Mouse (Mus musculus) heart, postnatal 0 days (tissue): Measurements from ENCODE around the gene Eif2d. TPM values are rescaled to one million over a fixed set of nuclear protein-coding genes. Genes with fewer than 3 reads are reported as not detected.

Experiments used
- ATAC-seq: fragments of 200-750 bp; cut with Nextera tagmentation; 2 replicates; pipeline ENCODE4 v1.8.0; 2017; ENCODE audit warnings: low read depth, moderate number of reproducible peaks, moderate library complexity; ENCODE audit not compliant: insufficient read depth
- DNase-seq: peaks from one replicate; pipeline ENCODE4 v3.0.0-alpha.2; 2016; ENCODE audit warnings: low spot score
- H3K27ac ChIP-seq: fragments of 300-500 bp; sonication (generic); 2 replicates; pipeline ENCODE4 v1.5.1; 2014; ENCODE audit warnings: low read depth, mild to moderate bottlenecking
- H3K27me3 ChIP-seq: fragments of 300-500 bp; sonication (generic); 2 replicates; pipeline ENCODE4 v1.6.1; 2014; ENCODE audit warnings: low read length, mixed read lengths; ENCODE audit not compliant: control insufficient read depth, insufficient read depth
- H3K36me3 ChIP-seq: fragments of 300-500 bp; sonication (generic); replicated peaks from 2 replicates; pipeline ENCODE4 v1.6.1; 2014; ENCODE audit warnings: low read length, mixed read lengths; ENCODE audit not compliant: control insufficient read depth, insufficient read depth
- H3K4me1 ChIP-seq: fragments of 300-500 bp; sonication (generic); 2 replicates; pipeline ENCODE4 v1.6.1; 2014; ENCODE audit warnings: antibody characterized with exemption; ENCODE audit not compliant: control insufficient read depth, insufficient read depth
- H3K4me2 ChIP-seq: fragments of 300-500 bp; sonication (generic); 2 replicates; pipeline ENCODE4 v1.6.1; 2014; ENCODE audit warnings: low read depth, mild to moderate bottlenecking, low read length, moderate library complexity
- H3K4me3 ChIP-seq: fragments of 300-500 bp; sonication (generic); 2 replicates; pipeline ENCODE4 v1.5.1; 2014; ENCODE audit warnings: low read depth, low read length
- H3K9ac ChIP-seq: fragments of 300-500 bp; sonication (generic); replicated peaks from 2 replicates; pipeline ENCODE4 v1.6.1; 2014; ENCODE audit warnings: low read depth, low read length, mixed read lengths
- H3K9me3 ChIP-seq: fragments of 300-500 bp; sonication (generic); replicated peaks from 2 replicates; pipeline ENCODE4 v1.6.1; 2016; ENCODE audit warnings: low read length; ENCODE audit not compliant: control insufficient read depth
- CTCF ChIP-seq: IDR thresholded peaks from 2 replicates; pipeline ENCODE4 v1.5.1; 2016; ENCODE audit warnings: antibody characterized with exemption, control low read depth, low read depth
- EP300 ChIP-seq: IDR thresholded peaks from 2 replicates; pipeline ENCODE4 v1.6.1; 2016; ENCODE audit warnings: antibody characterized with exemption, low read depth
- WGBS: fragments of 180-500 bp; shearing (Covaris S2); extraction: QIAGEN DNeasy Blood & Tissue Kit; methylation state at CpG from one replicate; pipeline ENCODE4 v1.1.7; 2014; 5-methylcytosine and 5-hydroxymethylcytosine counted together
- polyA plus RNA-seq: library from polyadenylated mRNA; unstranded; fragments of >200 nt; fragmentation: Nextera tagmentation; extraction: Ambion mirVana; gene quantifications from 2 replicates; pipeline ENCODE4 v1.2.1, GENCODE M21; 2015
- total RNA-seq: library from RNA; depleted of rRNA; stranded (reverse); fragments of >200 nt; gene quantifications from 2 replicates; pipeline ENCODE4 v1.2.3, GENCODE M21; 2014; ENCODE audit warnings: low replicate concordance

Eif2d gene
- total and polyA plus RNA-seq, 2 experiments from 2014 or later: 16.6 to 39.6 TPM

GRCm38 (mm10) chr1:131199118-131199821, 46.3 kb downstream of the Eif2d start:
- ATAC-seq (no peak), DNase-seq (no peak)
- Histone ChIP-seq H3K4me3 (peak overlapping the region; percentile 23; the same call in 1 of the 2 replicates), H3K4me2 (peak overlapping the region; percentile 26; the same call in 1 of the 2 replicates), H3K27me3 (no peaks in the 10 kb centered on the region), H3K36me3 (no peaks in the 10 kb centered on the region), H3K9me3 (no peaks in the 10 kb centered on the region), H3K27ac (no peak overlapping the region), H3K4me1 (no peaks in the 10 kb centered on the region), H3K9ac (no peak overlapping the region)
- no peak for TF ChIP-seq CTCF
- no peak for TF ChIP-seq EP300
- WGBS: 79% methylated on average over 18 of the region's 18 CpGs

DNA sequence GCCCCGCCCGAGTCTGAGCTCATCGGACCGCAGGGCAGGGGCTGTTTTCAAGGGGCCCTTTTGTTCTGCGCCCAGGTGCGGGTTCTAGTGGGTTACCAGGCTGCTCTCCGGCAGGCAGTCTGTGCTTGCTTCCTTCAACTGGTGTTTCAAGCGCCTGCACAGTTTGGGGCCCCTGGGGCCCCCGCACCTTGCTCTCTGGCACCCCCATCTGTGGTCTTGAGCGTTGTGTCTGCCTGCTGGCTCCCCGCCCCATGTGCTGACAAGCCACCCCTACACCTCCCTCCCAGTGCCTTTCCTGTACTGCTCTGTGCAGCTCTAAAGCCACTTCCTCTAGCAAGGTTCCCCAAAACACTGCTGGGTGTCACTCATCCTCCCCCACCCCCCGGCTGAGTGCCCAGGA, 47.0 kb downstream of the Eif2d start:
- Histone ChIP-seq H3K27ac (no peak overlapping the region), H3K36me3 (no peaks in the 10 kb centered on the region), H3K9me3 (no peaks in the 10 kb centered on the region), H3K4me3 (peak overlapping the region; percentile 23; the same call in 1 of the 2 replicates), H3K4me1 (no peaks in the 10 kb centered on the region), H3K4me2 (no peak overlapping the region; the same call in 1 of the 2 replicates), H3K9ac (no peak overlapping the region), H3K27me3 (no peaks in the 10 kb centered on the region)
- WGBS: 62% methylated on average over 12 of the region's 12 CpGs
- ATAC-seq: no peak
- TF ChIP-seq EP300: no peak
- TF ChIP-seq CTCF: no peak
- DNase-seq: no peak

- DNase-seq (no peak), ATAC-seq (no peak)
- H3K4me1 ChIP-seq: no peaks in the 10 kb centered on the region
- TF ChIP-seq EP300: no peak
- no peak for TF ChIP-seq CTCF
- no peak overlapping the region for H3K27ac ChIP-seq
- H3K9me3 ChIP-seq: no peaks in the 10 kb centered on the region
- H3K36me3 ChIP-seq: no peaks in the 10 kb centered on the region
- WGBS: 66% methylated on average over 10 of the region's 10 CpGs
- no peak overlapping the region for H3K4me3 ChIP-seq
- no peaks in the 10 kb centered on the region for H3K27me3 ChIP-seq
- no peak overlapping the region; the same call in 1 of the 2 replicates for H3K4me2 ChIP-seq
- H3K9ac ChIP-seq: no peak overlapping the region
Measured at GRCm38 (mm10) chr1:131200588-131200987, 47.6 kb downstream of the Eif2d start.

DNA sequence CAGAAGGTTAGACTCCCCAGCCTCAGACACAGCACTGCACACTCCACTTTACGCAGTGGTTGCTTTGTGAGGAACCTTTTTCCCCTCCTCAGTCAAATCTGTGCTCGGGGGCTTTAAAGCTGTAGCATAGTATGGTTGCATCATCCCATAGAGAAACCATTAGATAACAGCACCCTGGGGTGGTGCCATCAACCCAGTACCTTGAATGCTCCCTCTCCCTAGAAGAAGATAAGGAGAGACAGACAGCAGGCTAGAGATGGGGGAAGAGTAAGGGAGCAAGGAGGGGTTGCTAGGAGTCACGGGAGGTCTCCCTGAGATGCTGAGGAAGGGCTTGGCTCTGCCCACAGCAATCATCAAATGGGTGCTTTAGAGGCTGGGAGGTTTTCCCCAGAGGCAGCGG, 48.4 kb downstream of the Eif2d start:
- ATAC-seq (no peak), DNase-seq (no peak)
- 81% methylated on average over 4 of the region's 4 CpGs for WGBS
- Histone ChIP-seq H3K36me3 (no peaks in the 10 kb centered on the region), H3K4me3 (no peak overlapping the region), H3K9ac (no peak overlapping the region), H3K4me2 (no peak overlapping the region), H3K9me3 (no peaks in the 10 kb centered on the region), H3K4me1 (no peaks in the 10 kb centered on the region), H3K27me3 (no peaks in the 10 kb centered on the region), H3K27ac (no peak overlapping the region)
- TF ChIP-seq EP300 (no peak), CTCF (no peak)

DNA sequence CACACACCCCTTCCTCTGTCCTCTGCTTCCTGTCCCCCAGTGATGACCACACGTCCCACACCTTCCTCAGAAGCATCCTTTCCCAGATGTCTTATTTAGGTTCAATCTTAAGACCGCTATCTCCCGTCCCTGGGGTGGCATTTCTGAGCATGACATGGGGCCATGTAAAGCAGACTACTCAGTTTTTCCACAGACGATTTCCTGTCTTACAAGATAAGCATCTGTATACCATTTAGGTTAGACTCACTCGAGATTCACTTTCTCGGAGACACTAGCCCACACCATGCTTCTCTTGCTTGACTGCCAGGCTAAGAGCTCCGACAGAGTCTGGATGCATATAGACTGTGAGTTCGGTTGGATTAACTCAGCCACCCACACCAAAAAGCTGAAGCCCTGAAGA, 51.5 kb downstream of the Eif2d start:
- H3K27me3 ChIP-seq: no peaks in the 10 kb centered on the region

DNA sequence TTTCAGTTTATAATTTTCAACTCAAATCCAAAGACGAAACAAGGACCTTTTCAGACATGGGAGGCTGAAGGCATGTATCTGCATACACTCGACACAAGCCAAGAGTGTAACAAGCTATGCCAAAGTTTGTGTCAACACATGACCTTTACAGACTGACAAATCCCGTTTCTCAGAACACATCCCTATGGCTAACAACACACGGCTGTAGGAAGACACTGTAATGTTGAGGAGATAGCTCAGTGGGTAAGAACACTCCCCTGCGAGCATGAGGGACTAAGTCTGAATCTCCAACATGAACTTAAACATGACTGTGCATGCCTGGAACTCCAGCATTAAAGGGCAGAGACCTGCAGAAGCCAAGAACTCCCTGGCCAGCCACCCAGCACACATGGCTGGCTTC, 53.4 kb downstream of the Eif2d start:
- TF ChIP-seq EP300: no peak
- TF ChIP-seq CTCF: no peak
- WGBS: 55% methylated on average over 5 of the region's 5 CpGs
- ATAC-seq (no peak), DNase-seq (no peak)
- H3K4me3 ChIP-seq: no peak overlapping the region
- no peaks in the 10 kb centered on the region for H3K36me3 ChIP-seq
- H3K4me1 ChIP-seq: no peaks in the 10 kb centered on the region
- H3K27ac ChIP-seq: no peak overlapping the region
- H3K4me2 ChIP-seq: no peak overlapping the region
- H3K9me3 ChIP-seq: no peaks in the 10 kb centered on the region
- no peaks in the 10 kb centered on the region for H3K27me3 ChIP-seq
- no peak overlapping the region for H3K9ac ChIP-seq

More for the DNA sequence above, 51.5 kb downstream of the Eif2d start:
- H3K4me2 ChIP-seq: no peak overlapping the region
- no peaks in the 10 kb centered on the region for H3K9me3 ChIP-seq
- WGBS: 72% methylated on average over 8 of the region's 8 CpGs
- DNase-seq (no peak), ATAC-seq (no peak)
- no peak overlapping the region for H3K4me3 ChIP-seq
- no peaks in the 10 kb centered on the region for H3K36me3 ChIP-seq
- H3K9ac ChIP-seq: no peak overlapping the region
- H3K27ac ChIP-seq: no peak overlapping the region
- no peaks in the 10 kb centered on the region for H3K4me1 ChIP-seq
- TF ChIP-seq EP300 (no peak), CTCF (no peak)
